Mouse (Mus musculus) MEL-GATA-1-ER (cell line): Measurements from ENCODE around the gene Opcml.

ENCODE experiments used
- DNase-seq: peaks from one replicate; pipeline ENCODE4 v3.0.0-alpha.2; 2012; ENCODE audit warnings: low read depth; ENCODE audit errors: extremely low read depth

The Opcml gene

GRCm38 (mm10) chr9:28513905-28514304 is 723.3 kb downstream of the Opcml start:
- no peak for DNase-seq

GRCm38 (mm10) chr9:28533191-28533590 is 742.6 kb downstream of the Opcml start:
- no peak for DNase-seq

- DNase-seq = no peak
These were observed 744.4 kb downstream of the Opcml start for GRCm38 (mm10) chr9:28535006-28535405.

GRCm38 (mm10) chr9:28536637-28537036 is 746.1 kb downstream of the Opcml start:
- DNase-seq = no peak

GRCm38 (mm10) chr9:28548189-28548588 is 757.6 kb downstream of the Opcml start:
- DNase-seq = no peak

- no peak for DNase-seq
These were observed 762.0 kb downstream of the Opcml start for GRCm38 (mm10) chr9:28552387-28553182.

GRCm38 (mm10) chr9:28558628-28559027 is 768.1 kb downstream of the Opcml start:
- DNase-seq = no peak

- no peak for DNase-seq
These were observed 771.2 kb downstream of the Opcml start for GRCm38 (mm10) chr9:28561761-28562160.

- no peak for DNase-seq
These were observed 772.6 kb downstream of the Opcml start for GRCm38 (mm10) chr9:28563066-28563683.

GRCm38 (mm10) chr9:28569041-28569522 is 778.5 kb downstream of the Opcml start:
- DNase-seq = no peak

GRCm38 (mm10) chr9:28569776-28570175 is 779.2 kb downstream of the Opcml start:
- DNase-seq = no peak

- no peak for DNase-seq
These were observed 781.1 kb downstream of the Opcml start for GRCm38 (mm10) chr9:28571682-28572081.

GRCm38 (mm10) chr9:28572136-28572774 is 781.7 kb downstream of the Opcml start:
- no peak for DNase-seq

- DNase-seq = no peak
These were observed 788.2 kb downstream of the Opcml start for GRCm38 (mm10) chr9:28578730-28579129.

- DNase-seq = no peak
These were observed 796.7 kb downstream of the Opcml start for GRCm38 (mm10) chr9:28587253-28587652.

GRCm38 (mm10) chr9:28587857-28588388 is 797.3 kb downstream of the Opcml start:
- DNase-seq = no peak

GRCm38 (mm10) chr9:28588488-28588887 is 797.9 kb downstream of the Opcml start:
- no peak for DNase-seq

GRCm38 (mm10) chr9:28592208-28592607 is 801.6 kb downstream of the Opcml start:
- DNase-seq = no peak

GRCm38 (mm10) chr9:28595062-28595461 is 804.5 kb downstream of the Opcml start:
- DNase-seq = no peak

GRCm38 (mm10) chr9:28605561-28605960 is 815.0 kb downstream of the Opcml start:
- DNase-seq = no peak

- no peak for DNase-seq
These were observed 823.4 kb downstream of the Opcml start for GRCm38 (mm10) chr9:28613683-28614620.
